Mouse (Mus musculus) left cerebral cortex, adult 2 months (tissue): ENCODE results near the gene AC170998.1. TPM values are rescaled to one million over a fixed set of nuclear protein-coding genes. Genes with fewer than 3 reads are reported as not detected.

ENCODE experiments used
- DNase-seq, 2 experiments: peaks; one replicate each; pipeline ENCODE4 v3.0.0; 2021 to 2022; ENCODE audit warnings: low spot score in 2 of 2, mixed read lengths in 1 of 2; ENCODE audit errors: extremely low spot score in 1 of 2
- H3K27ac ChIP-seq: fragments of 200-600 bp; 2 replicates; pipeline ENCODE4 v1.8.1; 2022
- H3K4me3 ChIP-seq: fragments of 200-600 bp; 2 replicates; pipeline ENCODE4 v1.8.1; 2022
- CTCF ChIP-seq: fragments of 200-600 bp; IDR thresholded peaks from 2 replicates; pipeline ENCODE4 v1.8.1; 2022; ENCODE audit warnings: antibody characterized with exemption, mild to moderate bottlenecking, moderate library complexity
- intact Hi-C: fragments of 180-260 bp; cut with DNase I; formaldehyde crosslinking; loops from one replicate; pipeline ENCODE4 v1.15.1; 2025
- total RNA-seq, 2 experiments: library from RNA; stranded (reverse); gene quantifications; 2 replicates each; pipeline ENCODE4 v1.2.3; 2021

AC170998.1 gene
- total RNA-seq, 2 experiments from 2014 or later, result 1.6 to 3.3 TPM

- intact Hi-C loops, result loop anchor here (5.0 kb wide), 2 partner anchors 43 to 72 kb away; partner anchors contain the start of gene Srpk1
- DNase-seq, result no peak
- H3K4me3 ChIP-seq, result no peak overlapping the region
- TF ChIP-seq CTCF, result no peak
- H3K27ac ChIP-seq, result no peak overlapping the region
These were observed 31.8 kb upstream of the AC170998.1 start for GRCm38 (mm10) chr17:28694078-28694477.

- no peak overlapping the region for H3K27ac ChIP-seq
- DNase-seq, result no peak
- TF ChIP-seq CTCF, result no peak
These were observed 31.1 kb upstream of the AC170998.1 start for GRCm38 (mm10) chr17:28694832-28695231.

GRCm38 (mm10) chr17:28696641-28697040, 29.2 kb upstream of the AC170998.1 start:
- intact Hi-C loops, result no loop called here
- no peak overlapping the region for H3K4me3 ChIP-seq

More at GRCm38 (mm10) chr17:28694832-28695231, 31.1 kb upstream of the AC170998.1 start:
- H3K4me3 ChIP-seq, result no peak overlapping the region
- intact Hi-C loops, result loop anchor here (5.0 kb wide), 2 partner anchors 42 to 73 kb away; partner anchors contain the start of gene Srpk1

GRCm38 (mm10) chr17:28697290-28698195, 28.3 kb upstream of the AC170998.1 start:
- H3K4me3 ChIP-seq, result peak overlapping the region; percentile 13; the same call in 1 of the 2 replicates
- H3K27ac ChIP-seq, result peak overlapping the region; percentile 1; the same call in 1 of the 2 replicates
- DNase-seq, result peak in 1 of 2 experiments; percentile 56
- intact Hi-C loops, result no loop called here
- TF ChIP-seq CTCF, result no peak

More at GRCm38 (mm10) chr17:28696641-28697040, 29.2 kb upstream of the AC170998.1 start:
- TF ChIP-seq CTCF, result no peak
- no peak overlapping the region for H3K27ac ChIP-seq
- DNase-seq, result no peak

- intact Hi-C loops, result no loop called here
- DNase-seq, result no peak
- TF ChIP-seq CTCF, result no peak
- peak overlapping the region; percentile 1; the same call in 1 of the 2 replicates for H3K27ac ChIP-seq
- no peak overlapping the region for H3K4me3 ChIP-seq
These were observed 27.6 kb upstream of the AC170998.1 start for GRCm38 (mm10) chr17:28698245-28698644.

- H3K4me3 ChIP-seq, result no peak overlapping the region
- DNase-seq, result no peak
- H3K27ac ChIP-seq, result no peak overlapping the region
- TF ChIP-seq CTCF, result no peak
- intact Hi-C loops, result no loop called here
These were observed 27.2 kb upstream of the AC170998.1 start for GRCm38 (mm10) chr17:28698672-28699071.

GRCm38 (mm10) chr17:28699789-28700188, 26.1 kb upstream of the AC170998.1 start:
- no peak for DNase-seq
- H3K27ac ChIP-seq, result no peak overlapping the region
- no peak for TF ChIP-seq CTCF
- H3K4me3 ChIP-seq, result no peak overlapping the region
- intact Hi-C loops, result no loop called here

- intact Hi-C loops, result no loop called here
- DNase-seq, result no peak
- no peak for TF ChIP-seq CTCF
These were observed 24.7 kb upstream of the AC170998.1 start for GRCm38 (mm10) chr17:28701171-28701570.

GRCm38 (mm10) chr17:28701737-28702136, 24.1 kb upstream of the AC170998.1 start:
- no peak for DNase-seq
- no peak overlapping the region for H3K4me3 ChIP-seq
- intact Hi-C loops, result no loop called here
- no peak for TF ChIP-seq CTCF
- no peak overlapping the region for H3K27ac ChIP-seq

More at GRCm38 (mm10) chr17:28701171-28701570, 24.7 kb upstream of the AC170998.1 start:
- Histone ChIP-seq H3K4me3 (no peak overlapping the region), H3K27ac (no peak overlapping the region)

GRCm38 (mm10) chr17:28702646-28703045, 23.2 kb upstream of the AC170998.1 start:
- DNase-seq, result no peak
- H3K27ac ChIP-seq, result no peak overlapping the region
- TF ChIP-seq CTCF, result no peak
- intact Hi-C loops, result no loop called here
- no peak overlapping the region for H3K4me3 ChIP-seq

GRCm38 (mm10) chr17:28706697-28707096, 19.2 kb upstream of the AC170998.1 start:
- no peak overlapping the region for H3K27ac ChIP-seq
- no peak for DNase-seq
- TF ChIP-seq CTCF, result no peak
- intact Hi-C loops, result no loop called here
- no peak overlapping the region for H3K4me3 ChIP-seq

- no peak for DNase-seq
- Histone ChIP-seq H3K27ac (no peak overlapping the region), H3K4me3 (no peak overlapping the region)
- TF ChIP-seq CTCF, result no peak
- intact Hi-C loops, result no loop called here
These were observed 18.7 kb upstream of the AC170998.1 start for GRCm38 (mm10) chr17:28707136-28707627.
